Mouse (Mus musculus): ENCODE data around the gene Cd82. TPM values are rescaled to one million over a fixed set of nuclear protein-coding genes. Genes with fewer than 3 reads are reported as not detected.

Cd82 gene
- 13.2 and 15.4 TPM in 2 replicates for polyA plus RNA-seq (2016; fragmentation: Nextera tagmentation; extraction: Ambion mirVana)

GRCm38 (mm10) chr2:93462760-93463159, at the start of gene Cd82:
Gene Cd82, minus strand, starts transcription at chr2:93463140.
- Histone ChIP-seq H3K36me3 (no peaks in the 10 kb centered on the region), H3K9ac (peak within 1 kb of the TSS; percentile 24), H3K4me1 (peaks cover 19% of the 10 kb centered on the region), H3K27me3 (peaks cover 34% of the 10 kb centered on the region), H3K4me3 (peak within 1 kb of the TSS; percentile 32), H3K4me2 (replicated peaks) (peak within 1 kb of the TSS; percentile 69), H3K27ac (peak within 1 kb of the TSS; percentile 31; the same call in 1 of the 2 replicates), H3K9me3 (replicated peaks) (no peaks in the 10 kb centered on the region)
- 1% methylated on average over 20 of the region's 20 CpGs for WGBS
- ATAC-seq (ENCODE audit: low FRiP score): peak; percentile 85

- H3K27ac ChIP-seq: no peak overlapping the region
- no peak overlapping the region for H3K4me2 ChIP-seq (replicated peaks)
- no peak overlapping the region for H3K4me3 ChIP-seq
- no peaks in the 10 kb centered on the region for H3K9me3 ChIP-seq (replicated peaks)
- H3K36me3 ChIP-seq: no peaks in the 10 kb centered on the region
- H3K27me3 ChIP-seq: no peaks in the 10 kb centered on the region
- ATAC-seq (ENCODE audit: low FRiP score): no peak
- 59% methylated on average over 7 of the region's 7 CpGs for WGBS
- H3K4me1 ChIP-seq: peaks cover 4% of the 10 kb centered on the region
- no peak overlapping the region for H3K9ac ChIP-seq
Measured at GRCm38 (mm10) chr2:93512130-93512529, 49.2 kb upstream of the Cd82 start.

- no peaks in the 10 kb centered on the region for H3K27me3 ChIP-seq
- no peaks in the 10 kb centered on the region for H3K9me3 ChIP-seq (replicated peaks)
- H3K4me1 ChIP-seq: peaks cover 4% of the 10 kb centered on the region
- H3K4me3 ChIP-seq: no peak overlapping the region
- no peak for ATAC-seq (ENCODE audit: low FRiP score)
- H3K4me2 ChIP-seq (replicated peaks): no peak overlapping the region
- H3K36me3 ChIP-seq: no peaks in the 10 kb centered on the region
- H3K27ac ChIP-seq: no peak overlapping the region
- WGBS: 100% methylated on average over 1 of the region's 1 CpGs
- H3K9ac ChIP-seq: no peak overlapping the region
Measured at GRCm38 (mm10) chr2:93510839-93511238, 47.9 kb upstream of the Cd82 start.

GRCm38 (mm10) chr2:93509777-93510750, 47.1 kb upstream of the Cd82 start:
- no peak overlapping the region for H3K9ac ChIP-seq
- H3K27me3 ChIP-seq: no peaks in the 10 kb centered on the region
- ATAC-seq (ENCODE audit: low FRiP score): no peak
- WGBS: 83% methylated on average over 12 of the region's 12 CpGs
- no peaks in the 10 kb centered on the region for H3K36me3 ChIP-seq
- H3K4me2 ChIP-seq (replicated peaks): no peak overlapping the region
- H3K9me3 ChIP-seq (replicated peaks): no peaks in the 10 kb centered on the region
- no peak overlapping the region for H3K4me3 ChIP-seq
- H3K4me1 ChIP-seq: peaks cover 4% of the 10 kb centered on the region
- no peak overlapping the region for H3K27ac ChIP-seq

- H3K9me3 ChIP-seq (replicated peaks): no peaks in the 10 kb centered on the region
- ATAC-seq (ENCODE audit: low FRiP score): no peak
- no peak overlapping the region for H3K27ac ChIP-seq
- no peaks in the 10 kb centered on the region for H3K27me3 ChIP-seq
- no peak overlapping the region for H3K4me3 ChIP-seq
- WGBS: 74% methylated on average over 6 of the region's 6 CpGs
- no peak overlapping the region for H3K4me2 ChIP-seq (replicated peaks)
- H3K9ac ChIP-seq: no peak overlapping the region
- H3K36me3 ChIP-seq: no peaks in the 10 kb centered on the region
- no peaks in the 10 kb centered on the region for H3K4me1 ChIP-seq
Measured at GRCm38 (mm10) chr2:93505091-93505490, 42.2 kb upstream of the Cd82 start.

GRCm38 (mm10) chr2:93503353-93503752, 40.4 kb upstream of the Cd82 start:
- Histone ChIP-seq H3K4me2 (replicated peaks) (no peak overlapping the region), H3K36me3 (no peaks in the 10 kb centered on the region), H3K9ac (no peak overlapping the region), H3K27ac (no peak overlapping the region), H3K9me3 (replicated peaks) (no peaks in the 10 kb centered on the region), H3K4me1 (no peaks in the 10 kb centered on the region), H3K27me3 (no peaks in the 10 kb centered on the region), H3K4me3 (no peak overlapping the region)
- no peak for ATAC-seq (ENCODE audit: low FRiP score)
- 80% methylated on average over 4 of the region's 4 CpGs for WGBS

GRCm38 (mm10) chr2:93501303-93501702, 38.4 kb upstream of the Cd82 start:
- whole genome bisulfite sequencing: 51% methylated on average over 10 of the region's 10 CpGs
- no peaks in the 10 kb centered on the region for H3K4me1 ChIP-seq

GRCm38 (mm10) chr2:93497221-93497620, 34.3 kb upstream of the Cd82 start:
- Histone ChIP-seq H3K36me3 (no peaks in the 10 kb centered on the region), H3K4me2 (replicated peaks) (no peak overlapping the region), H3K27me3 (no peaks in the 10 kb centered on the region), H3K9me3 (replicated peaks) (no peaks in the 10 kb centered on the region), H3K4me3 (no peak overlapping the region), H3K4me1 (0 out of 2 replicates have a peak, but pooled peaks cover 5% of the 10 kb centered on the region), H3K9ac (no peak overlapping the region), H3K27ac (no peak overlapping the region)
- ATAC-seq (ENCODE audit: low FRiP score): no peak
- WGBS: 88% methylated on average over 5 of the region's 5 CpGs

More at GRCm38 (mm10) chr2:93501303-93501702, 38.4 kb upstream of the Cd82 start:
- ATAC-seq (ENCODE audit: low FRiP score): no peak
- Histone ChIP-seq H3K27ac (no peak overlapping the region), H3K4me3 (no peak overlapping the region), H3K4me2 (replicated peaks) (no peak overlapping the region), H3K9me3 (replicated peaks) (no peaks in the 10 kb centered on the region), H3K27me3 (no peaks in the 10 kb centered on the region), H3K36me3 (no peaks in the 10 kb centered on the region), H3K9ac (no peak overlapping the region)

GRCm38 (mm10) chr2:93495170-93495569, 32.2 kb upstream of the Cd82 start:
- H3K4me3 ChIP-seq: no peak overlapping the region
- H3K4me1 ChIP-seq: peaks cover 8% of the 10 kb centered on the region; the same call in 1 of the 2 replicates
- WGBS: 81% methylated on average over 3 of the region's 3 CpGs
- H3K36me3 ChIP-seq: no peaks in the 10 kb centered on the region
- no peak overlapping the region for H3K9ac ChIP-seq
- H3K27me3 ChIP-seq: no peaks in the 10 kb centered on the region
- H3K27ac ChIP-seq: no peak overlapping the region
- no peak overlapping the region for H3K4me2 ChIP-seq (replicated peaks)
- H3K9me3 ChIP-seq (replicated peaks): no peaks in the 10 kb centered on the region
- no peak for ATAC-seq (ENCODE audit: low FRiP score)

- no peak overlapping the region for H3K4me3 ChIP-seq
- H3K9me3 ChIP-seq (replicated peaks): no peaks in the 10 kb centered on the region
- H3K36me3 ChIP-seq: no peaks in the 10 kb centered on the region
- ATAC-seq (ENCODE audit: low FRiP score): no peak
- H3K27me3 ChIP-seq: no peaks in the 10 kb centered on the region
- peaks cover 13% of the 10 kb centered on the region for H3K4me1 ChIP-seq
- H3K27ac ChIP-seq: no peak overlapping the region
- H3K9ac ChIP-seq: no peak overlapping the region
- 78% methylated on average over 3 of the region's 3 CpGs for WGBS
- H3K4me2 ChIP-seq (replicated peaks): no peak overlapping the region
Measured at GRCm38 (mm10) chr2:93493541-93493940, 30.6 kb upstream of the Cd82 start.

- no peak overlapping the region for H3K4me3 ChIP-seq
- no peaks in the 10 kb centered on the region for H3K9me3 ChIP-seq (replicated peaks)
- 0 out of 2 replicates have a peak, but pooled peaks cover 9% of the 10 kb centered on the region for H3K27me3 ChIP-seq
- H3K9ac ChIP-seq: no peak overlapping the region
- no peak overlapping the region for H3K4me2 ChIP-seq (replicated peaks)
- WGBS: 87% methylated on average over 2 of the region's 2 CpGs
- peaks cover 16% of the 10 kb centered on the region for H3K4me1 ChIP-seq
- H3K27ac ChIP-seq: no peak overlapping the region
- no peaks in the 10 kb centered on the region for H3K36me3 ChIP-seq
- no peak for ATAC-seq (ENCODE audit: low FRiP score)
Measured at GRCm38 (mm10) chr2:93490516-93490915, 27.6 kb upstream of the Cd82 start.

- no peak overlapping the region for H3K4me3 ChIP-seq
- peak; percentile 22; the same call in 1 of the 2 replicates for ATAC-seq (ENCODE audit: low FRiP score)
- H3K27me3 ChIP-seq: 0 out of 2 replicates have a peak, but pooled peaks cover 9% of the 10 kb centered on the region
- 22% methylated on average over 19 of the region's 19 CpGs for WGBS
- H3K4me2 ChIP-seq (replicated peaks): no peak overlapping the region
- H3K9ac ChIP-seq: no peak overlapping the region
- peaks cover 20% of the 10 kb centered on the region for H3K4me1 ChIP-seq
- H3K9me3 ChIP-seq (replicated peaks): no peaks in the 10 kb centered on the region
- H3K36me3 ChIP-seq: no peaks in the 10 kb centered on the region
- no peak overlapping the region for H3K27ac ChIP-seq
Measured at GRCm38 (mm10) chr2:93488911-93489587, 26.1 kb upstream of the Cd82 start.
